Mouse (Mus musculus) hindbrain, embryonic 13.5 days (tissue): ENCODE measurements around the gene Plekha6. TPM values are rescaled to one million over a fixed set of nuclear protein-coding genes. Genes with fewer than 3 reads are reported as not detected.
A peak's percentile ranks its signal among the peaks of the same experiment; 100 is the strongest.

Experiments
- ATAC-seq: fragments of 200-750 bp; cut with Nextera tagmentation; 2 replicates; pipeline ENCODE4 v1.8.0; 2017; ENCODE audit warnings: moderate TSS enrichment; ENCODE audit not compliant: low FRiP score
- H3K27ac ChIP-seq: fragments of 300-500 bp; sonication (generic); 2 replicates; pipeline ENCODE4 v1.5.1; 2015; ENCODE audit warnings: inconsistent platforms, mild to moderate bottlenecking, moderate library complexity
- H3K27me3 ChIP-seq: fragments of 300-500 bp; sonication (generic); 2 replicates; pipeline ENCODE4 v1.6.1; 2015; ENCODE audit warnings: mild to moderate bottlenecking, inconsistent platforms
- H3K36me3 ChIP-seq: fragments of 300-500 bp; sonication (generic); 2 replicates; pipeline ENCODE4 v1.6.1; 2015; ENCODE audit warnings: mild to moderate bottlenecking, inconsistent platforms
- H3K4me1 ChIP-seq: fragments of 300-500 bp; sonication (generic); replicated peaks from 2 replicates; pipeline ENCODE4 v1.6.1; 2015; ENCODE audit warnings: inconsistent platforms
- H3K4me2 ChIP-seq: fragments of 300-500 bp; sonication (generic); 2 replicates; pipeline ENCODE4 v1.6.1; 2015; ENCODE audit warnings: inconsistent platforms, mild to moderate bottlenecking, moderate library complexity
- H3K4me3 ChIP-seq: fragments of 300-500 bp; sonication (generic); 2 replicates; pipeline ENCODE4 v1.5.1; 2015; ENCODE audit warnings: mild to moderate bottlenecking, inconsistent platforms
- H3K9ac ChIP-seq: fragments of 300-500 bp; sonication (generic); 2 replicates; pipeline ENCODE4 v1.6.1; 2015; ENCODE audit warnings: mild to moderate bottlenecking, inconsistent platforms
- H3K9me3 ChIP-seq: fragments of 300-500 bp; sonication (generic); 2 replicates; pipeline ENCODE4 v1.6.1; 2016; ENCODE audit warnings: inconsistent platforms
- WGBS: fragments of 180-500 bp; shearing (Covaris S2); methylation state at CpG from one replicate; pipeline ENCODE4 v1.1.7; 2015; 5-methylcytosine and 5-hydroxymethylcytosine counted together
- polyA plus RNA-seq: library from polyadenylated mRNA; unstranded; fragments of >200 nt; fragmentation: Nextera tagmentation; extraction: Ambion mirVana; gene quantifications from 2 replicates; pipeline ENCODE4 v1.2.1, GENCODE M21; 2015

The Plekha6 gene
- polyA plus RNA-seq, 1 experiment from 2014 or later, result 20.4 TPM

- WGBS, result 3% methylated on average over 4 of the region's 4 CpGs
- H3K4me3 ChIP-seq, result no peak overlapping the region
- H3K36me3 ChIP-seq, result peaks cover 8% of the 10 kb centered on the region
- H3K9ac ChIP-seq, result no peak overlapping the region
- no peak overlapping the region for H3K4me2 ChIP-seq
- no peaks in the 10 kb centered on the region for H3K9me3 ChIP-seq
- H3K27me3 ChIP-seq, result no peaks in the 10 kb centered on the region
- H3K27ac ChIP-seq, result 0 out of 2 replicates have a peak overlapping the region, but pooled peaks have one; percentile 35
- H3K4me1 ChIP-seq, result peaks cover 18% of the 10 kb centered on the region
- ATAC-seq, result no peak
Measured at GRCm38 (mm10) chr1:133306842-133307241, 142.8 kb downstream of the Plekha6 start.

GRCm38 (mm10) chr1:133307318-133307717, 143.3 kb downstream of the Plekha6 start:
- no peak overlapping the region for H3K4me2 ChIP-seq
- H3K27me3 ChIP-seq, result no peaks in the 10 kb centered on the region
- H3K4me1 ChIP-seq, result peaks cover 18% of the 10 kb centered on the region
- ATAC-seq, result no peak
- no peak overlapping the region for H3K4me3 ChIP-seq
- H3K36me3 ChIP-seq, result peaks cover 3% of the 10 kb centered on the region
- no peaks in the 10 kb centered on the region for H3K9me3 ChIP-seq
- 16% methylated on average over 6 of the region's 6 CpGs for WGBS
- H3K27ac ChIP-seq, result no peak overlapping the region
- no peak overlapping the region for H3K9ac ChIP-seq

- Histone ChIP-seq H3K4me2 (no peak within 1 kb of the TSS), H3K27ac (no peak within 1 kb of the TSS), H3K4me3 (no peak within 1 kb of the TSS), H3K9me3 (no peaks in the 10 kb centered on the region), H3K27me3 (no peaks in the 10 kb centered on the region), H3K4me1 (peaks cover 22% of the 10 kb centered on the region), H3K9ac (no peak within 1 kb of the TSS), H3K36me3 (no peaks in the 10 kb centered on the region)
- 51% methylated on average over 12 of the region's 14 CpGs for WGBS
- ATAC-seq, result no peak
Measured at GRCm38 (mm10) chr1:133309652-133310267, 145.8 kb downstream of the Plekha6 start, which contains the start of gene Golt1a. Gene Golt1a (plus strand): TSS chr1:133309800.

- H3K27ac ChIP-seq, result 0 out of 2 replicates have a peak overlapping the region, but pooled peaks have one; percentile 69
- ATAC-seq, result 0 out of 2 replicates have a peak, but pooled peaks have one; percentile 14
- 58% methylated on average over 4 of the region's 4 CpGs for WGBS
Measured at GRCm38 (mm10) chr1:133311240-133311639, 147.2 kb downstream of the Plekha6 start.

GRCm38 (mm10) chr1:133311946-133312345, 147.9 kb downstream of the Plekha6 start:
- H3K4me2 ChIP-seq, result peak overlapping the region; percentile 31; the same call in 1 of the 2 replicates
- H3K9me3 ChIP-seq, result no peaks in the 10 kb centered on the region
- peak; percentile 40 for ATAC-seq
- H3K9ac ChIP-seq, result peak overlapping the region; percentile 39; the same call in 1 of the 2 replicates
- no peaks in the 10 kb centered on the region for H3K36me3 ChIP-seq
- H3K4me3 ChIP-seq, result no peak overlapping the region
- peak overlapping the region; percentile 69 for H3K27ac ChIP-seq
- peaks cover 20% of the 10 kb centered on the region for H3K4me1 ChIP-seq
- no peaks in the 10 kb centered on the region for H3K27me3 ChIP-seq
- 16% methylated on average over 10 of the region's 10 CpGs for WGBS

More at GRCm38 (mm10) chr1:133311240-133311639, 147.2 kb downstream of the Plekha6 start:
- Histone ChIP-seq H3K4me2 (no peak overlapping the region), H3K9me3 (no peaks in the 10 kb centered on the region), H3K27me3 (no peaks in the 10 kb centered on the region), H3K36me3 (no peaks in the 10 kb centered on the region), H3K9ac (no peak overlapping the region), H3K4me3 (no peak overlapping the region), H3K4me1 (peaks cover 22% of the 10 kb centered on the region)

GRCm38 (mm10) chr1:133314364-133314763, 150.4 kb downstream of the Plekha6 start:
- H3K9me3 ChIP-seq, result no peaks in the 10 kb centered on the region
- WGBS, result 20% methylated on average over 8 of the region's 8 CpGs
- H3K9ac ChIP-seq, result no peak overlapping the region
- ATAC-seq, result no peak
- no peaks in the 10 kb centered on the region for H3K36me3 ChIP-seq
- H3K4me1 ChIP-seq, result peaks cover 19% of the 10 kb centered on the region
- no peak overlapping the region for H3K4me3 ChIP-seq
- no peak overlapping the region for H3K27ac ChIP-seq
- no peaks in the 10 kb centered on the region for H3K27me3 ChIP-seq
- no peak overlapping the region for H3K4me2 ChIP-seq

GRCm38 (mm10) chr1:133315775-133316174, 151.8 kb downstream of the Plekha6 start:
- H3K27ac ChIP-seq, result no peak overlapping the region
- H3K9me3 ChIP-seq, result no peaks in the 10 kb centered on the region
- WGBS, result 86% methylated on average over 6 of the region's 6 CpGs
- no peaks in the 10 kb centered on the region for H3K36me3 ChIP-seq
- H3K4me1 ChIP-seq, result peaks cover 20% of the 10 kb centered on the region
- no peak overlapping the region for H3K4me2 ChIP-seq
- no peak overlapping the region for H3K4me3 ChIP-seq
- no peak overlapping the region for H3K9ac ChIP-seq
- no peak for ATAC-seq
- no peaks in the 10 kb centered on the region for H3K27me3 ChIP-seq

- no peak for ATAC-seq
- H3K27ac ChIP-seq, result no peak overlapping the region
- H3K9ac ChIP-seq, result no peak overlapping the region
- H3K9me3 ChIP-seq, result no peaks in the 10 kb centered on the region
- H3K4me2 ChIP-seq, result no peak overlapping the region
- H3K4me1 ChIP-seq, result peaks cover 25% of the 10 kb centered on the region
- no peak overlapping the region for H3K4me3 ChIP-seq
- H3K36me3 ChIP-seq, result no peaks in the 10 kb centered on the region
- 86% methylated on average over 4 of the region's 4 CpGs for WGBS
- no peaks in the 10 kb centered on the region for H3K27me3 ChIP-seq
Measured at GRCm38 (mm10) chr1:133316577-133316976, 152.6 kb downstream of the Plekha6 start.

- H3K4me3 ChIP-seq, result no peak overlapping the region
- ATAC-seq, result no peak
- no peak overlapping the region for H3K9ac ChIP-seq
- H3K9me3 ChIP-seq, result no peaks in the 10 kb centered on the region
- no peaks in the 10 kb centered on the region for H3K27me3 ChIP-seq
- WGBS, result 93% methylated on average over 1 of the region's 1 CpGs
- no peak overlapping the region for H3K4me2 ChIP-seq
- no peak overlapping the region for H3K27ac ChIP-seq
- no peaks in the 10 kb centered on the region for H3K36me3 ChIP-seq
- peaks cover 20% of the 10 kb centered on the region for H3K4me1 ChIP-seq
Measured at GRCm38 (mm10) chr1:133317149-133317548, 153.1 kb downstream of the Plekha6 start.

GRCm38 (mm10) chr1:133321267-133321925, 157.4 kb downstream of the Plekha6 start, which contains the start of gene Kiss1:
Gene Kiss1 (plus strand): TSS chr1:133321875.
- 80% methylated on average over 13 of the region's 13 CpGs for WGBS
- 0 out of 2 replicates have a peak, but pooled peaks have one; percentile 36 for ATAC-seq

GRCm38 (mm10) chr1:133323333-133323732, 159.3 kb downstream of the Plekha6 start:
- no peak for ATAC-seq

More at GRCm38 (mm10) chr1:133321267-133321925, 157.4 kb downstream of the Plekha6 start, which contains the start of gene Kiss1:
- Histone ChIP-seq H3K4me1 (peaks cover 19% of the 10 kb centered on the region), H3K9ac (no peak within 1 kb of the TSS), H3K4me3 (no peak within 1 kb of the TSS), H3K36me3 (no peaks in the 10 kb centered on the region), H3K27ac (no peak within 1 kb of the TSS; the same call in 1 of the 2 replicates), H3K4me2 (no peak within 1 kb of the TSS), H3K9me3 (no peaks in the 10 kb centered on the region), H3K27me3 (0 out of 2 replicates have a peak, but pooled peaks cover 3% of the 10 kb centered on the region)

GRCm38 (mm10) chr1:133325951-133326350, 161.9 kb downstream of the Plekha6 start:
- H3K4me1 ChIP-seq, result peaks cover 34% of the 10 kb centered on the region
- no peak overlapping the region for H3K9ac ChIP-seq
- no peak overlapping the region for H3K4me3 ChIP-seq
- H3K36me3 ChIP-seq, result no peaks in the 10 kb centered on the region
- no peak for ATAC-seq
- no peak overlapping the region for H3K4me2 ChIP-seq
- no peaks in the 10 kb centered on the region for H3K9me3 ChIP-seq
- no peak overlapping the region for H3K27ac ChIP-seq
- peaks cover 29% of the 10 kb centered on the region for H3K27me3 ChIP-seq
- WGBS, result 88% methylated on average over 8 of the region's 8 CpGs

More at GRCm38 (mm10) chr1:133323333-133323732, 159.3 kb downstream of the Plekha6 start:
- no peaks in the 10 kb centered on the region for H3K9me3 ChIP-seq
- H3K9ac ChIP-seq, result no peak overlapping the region
- no peak overlapping the region; the same call in 1 of the 2 replicates for H3K27ac ChIP-seq
- no peak overlapping the region for H3K4me3 ChIP-seq
- no peak overlapping the region for H3K4me2 ChIP-seq
- peaks cover 14% of the 10 kb centered on the region for H3K27me3 ChIP-seq
- peaks cover 19% of the 10 kb centered on the region for H3K4me1 ChIP-seq
- no peaks in the 10 kb centered on the region for H3K36me3 ChIP-seq
- WGBS, result 59% methylated on average over 5 of the region's 5 CpGs
